In genomic region chr7:43378226-43378625, GRCm38 (mm10) we compare ENCODE assay signal across 10 mouse cellular contexts. TPM values are rescaled to one million over a fixed set of nuclear protein-coding genes. Genes with fewer than 3 reads are reported as not detected.
DNase-seq lines count a peak whose midpoint lies in the region; ATAC-seq and TF ChIP-seq lines count a peak whose summit lies in the region.
"Had no signal": no experiment of that assay in that cellular context is flagged by ENCODE, and none has a peak within 500 bp of the region (broad histone marks: within the 10 kb centered on the region; RNA-seq: fewer than 3 reads in every experiment).

No protein-coding gene starts in this region.

- no peaks in the 10 kb centered on the region for H3K9me3 ChIP-seq in kidney, postnatal 0 days (replicated peaks; ENCODE audit: low read length)
- H3K9me3 ChIP-seq: liver, embryonic 13.5 days had no signal

- H3K36me3 ChIP-seq in kidney, postnatal 0 days (ENCODE audit: insufficient read depth, low read length): no peaks in the 10 kb centered on the region
- H3K36me3 ChIP-seq: liver, embryonic 13.5 days had no signal

- peak; percentile 21 for DNase-seq in gastrocnemius, adult 2 months
- DNase-seq in gastrocnemius, postnatal 36 days: no peak
- DNase-seq in urinary bladder, postnatal 14 days (ENCODE audit: low spot score): peak; percentile 14
- DNase-seq in urinary bladder, postnatal 10 days (ENCODE audit: low spot score): no peak
- DNase-seq in embryo, embryonic 10 days (ENCODE audit: low spot score): peak; percentile 70
- DNase-seq in kidney, postnatal 0 days (ENCODE audit: low spot score): peak; percentile 84
- DNase-seq in lung, postnatal 36 days: peak; percentile 62
- DNase-seq in yolk sac, embryonic 10.5 days (ENCODE audit: low spot score): peak; percentile 12
- DNase-seq: liver, embryonic 13.5 days had no signal

- H3K27ac ChIP-seq in gastrocnemius, adult 2 months: no peak overlapping the region
- no peak overlapping the region for H3K27ac ChIP-seq in kidney, postnatal 0 days
- H3K27ac ChIP-seq: liver, embryonic 13.5 days had no signal

- intact Hi-C loops in gastrocnemius, adult 2 months (cut with DNase I): loop anchor here (2.0 kb wide), 1 partner anchor 95 kb away; no protein-coding TSS in a partner anchor
- intact Hi-C loops in gastrocnemius, postnatal 36 days (cut with DNase I): loop anchor here (2.0 kb wide), 1 partner anchor 95 kb away; no protein-coding TSS in a partner anchor

- 18% methylated on average over 5 of the region's 5 CpGs for WGBS in kidney, postnatal 0 days

- no peak overlapping the region for H3K4me3 ChIP-seq in gastrocnemius, adult 2 months
- H3K4me3 ChIP-seq in kidney, postnatal 0 days (replicated peaks; ENCODE audit: low read depth, low read length): no peak overlapping the region
- H3K4me3 ChIP-seq: liver, embryonic 13.5 days had no signal

- H3K27me3 ChIP-seq in kidney, postnatal 0 days (ENCODE audit: insufficient read depth, low read length): no peaks in the 10 kb centered on the region
- H3K27me3 ChIP-seq: liver, embryonic 13.5 days had no signal

- no peak for ATAC-seq in kidney, postnatal 0 days (replicated peaks; ENCODE audit: low FRiP score, low read depth)

- H3K9ac ChIP-seq in kidney, postnatal 0 days (ENCODE audit: low read depth, low read length): no peak overlapping the region
- H3K9ac ChIP-seq: liver, embryonic 13.5 days had no signal

- TF ChIP-seq CTCF in gastrocnemius, adult 2 months (IDR thresholded peaks at IDR 0.05): peak; percentile 78
- peak; percentile 85 for TF ChIP-seq CTCF in kidney, postnatal 0 days (IDR thresholded peaks at IDR 0.05; ENCODE audit: low read depth)

- H3K4me2 ChIP-seq in kidney, postnatal 0 days (ENCODE audit: low read length): no peak overlapping the region
- H3K4me2 ChIP-seq: liver, embryonic 13.5 days had no signal

- no peaks in the 10 kb centered on the region for H3K4me1 ChIP-seq in kidney, postnatal 0 days (replicated peaks; ENCODE audit: insufficient read depth, low read length)
- H3K4me1 ChIP-seq: liver, embryonic 13.5 days had no signal

RNA-seq across cellular contexts. Expression of gene Siglecf, which starts 27.1 kb away (rescaled TPM):
- total RNA-seq in gastrocnemius, adult 2 months (2021): not detected
- not detected for total RNA-seq in gastrocnemius, postnatal 36 days (2021)
- not detected in 2 replicates for polyA plus RNA-seq in kidney, postnatal 0 days (2015; fragmentation: Nextera tagmentation; extraction: Ambion mirVana)

RNA-seq across cellular contexts. Expression of gene Siglecg, which starts 29.8 kb away (rescaled TPM):
- not detected for total RNA-seq in gastrocnemius, adult 2 months (2021)
- under 1 TPM in 1 of 2 experiments, not detected in 1; 0.08 TPM for total RNA-seq in gastrocnemius, postnatal 36 days (2021)
- 2.1 and 2.3 TPM in 2 replicates for polyA plus RNA-seq in kidney, postnatal 0 days (2015; fragmentation: Nextera tagmentation; extraction: Ambion mirVana)

RNA-seq across cellular contexts. Expression of gene Lim2, which starts 49.2 kb away (rescaled TPM):
- total RNA-seq in gastrocnemius, adult 2 months (2021): not detected
- not detected for total RNA-seq in gastrocnemius, postnatal 36 days (2021)
- polyA plus RNA-seq in kidney, postnatal 0 days (2015; fragmentation: Nextera tagmentation; extraction: Ambion mirVana): not detected in 2 replicates
- polyA plus RNA-seq: liver, embryonic 13.5 days; testis, adult 2 months had no signal

RNA-seq across cellular contexts. Expression of gene Nkg7, which starts 58.6 kb away (rescaled TPM):
- not detected for total RNA-seq in gastrocnemius, adult 2 months (2021)
- total RNA-seq in gastrocnemius, postnatal 36 days (2021): not detected
- polyA plus RNA-seq in kidney, postnatal 0 days (2015; fragmentation: Nextera tagmentation; extraction: Ambion mirVana): 0.20 and 0.49 TPM in 2 replicates
- polyA plus RNA-seq: testis, adult 2 months had no signal

Comparison
In these comparisons a context has a peak if more than half of its experiments do, and no peak if none do; other contexts are left out.
1. DNase-seq: peak in gastrocnemius, adult 2 months (single experiment), urinary bladder, postnatal 14 days (single experiment), embryo, embryonic 10 days (single experiment), kidney, postnatal 0 days (single experiment), lung, postnatal 36 days (single experiment) and yolk sac, embryonic 10.5 days (single experiment); none in gastrocnemius, postnatal 36 days (0 of 2) and urinary bladder, postnatal 10 days (single experiment).